Mouse (Mus musculus) thymus, adult 2 months (tissue): ENCODE results near the gene Exosc5. TPM values are rescaled to one million over a fixed set of nuclear protein-coding genes. Genes with fewer than 3 reads are reported as not detected.

Experiments
- DNase-seq: peaks from one replicate; pipeline ENCODE4 v3.0.0; 2021
- H3K27ac ChIP-seq: fragments of 200-500 bp; 2 replicates; pipeline ENCODE4 v1.5.1; 2012; ENCODE audit warnings: low read length, control low read depth; ENCODE audit not compliant: control insufficient read depth, insufficient read depth
- H3K27me3 ChIP-seq: fragments of 200-500 bp; 2 replicates; pipeline ENCODE4 v1.6.1; 2012; ENCODE audit warnings: mild to moderate bottlenecking, low read length, moderate library complexity, mixed read lengths; ENCODE audit not compliant: control insufficient read depth, insufficient read depth
- H3K36me3 ChIP-seq: fragments of 200-500 bp; 2 replicates; pipeline ENCODE4 v1.6.1; 2012; ENCODE audit warnings: mild to moderate bottlenecking, low read length, moderate library complexity; ENCODE audit not compliant: control insufficient read depth, insufficient read depth
- H3K4me1 ChIP-seq: fragments of 200-500 bp; replicated peaks from 2 replicates; pipeline ENCODE4 v1.6.1; 2012; ENCODE audit warnings: low read length; ENCODE audit not compliant: control insufficient read depth, insufficient read depth
- H3K4me3 ChIP-seq: fragments of 200-500 bp; 2 replicates; pipeline ENCODE4 v1.5.1; 2012; ENCODE audit warnings: mild to moderate bottlenecking, low read length, control low read depth, moderate library complexity; ENCODE audit not compliant: control insufficient read depth, insufficient read depth
- CTCF ChIP-seq: fragments of 200-500 bp; IDR thresholded peaks from 2 replicates; pipeline ENCODE4 v1.5.1; 2012; ENCODE audit warnings: mild to moderate bottlenecking, control low read depth, low read length, moderate library complexity, borderline replicate concordance; ENCODE audit not compliant: control insufficient read depth, poor library complexity, insufficient read depth; ENCODE audit errors: extremely low read depth
- POLR2A ChIP-seq: fragments of 200-500 bp; IDR thresholded peaks from 2 replicates; pipeline ENCODE4 v1.6.1; 2012; ENCODE audit warnings: mild to moderate bottlenecking, low read length, control low read depth, moderate library complexity; ENCODE audit not compliant: control insufficient read depth, poor library complexity, insufficient read depth; ENCODE audit errors: extremely low read depth
- WGBS: fragments of 180-500 bp; shearing (Covaris S2); methylation state at CpG from one replicate; pipeline ENCODE4 v1.1.7; 2018; 5-methylcytosine and 5-hydroxymethylcytosine counted together
- polyA plus RNA-seq: library from polyadenylated mRNA; depleted of rRNA; stranded (reverse); fragments of >200 nt; gene quantifications from 2 replicates; pipeline ENCODE4 v1.2.3, GENCODE M21; 2012

Gene Exosc5
- polyA plus RNA-seq, 1 experiment: 146 TPM

- no peak for DNase-seq
- Histone ChIP-seq H3K4me3 (no peak overlapping the region), H3K27me3 (no peaks in the 10 kb centered on the region), H3K27ac (peak overlapping the region; percentile 99), H3K36me3 (no peaks in the 10 kb centered on the region), H3K4me1 (peaks cover 63% of the 10 kb centered on the region)
- 33% methylated on average over 5 of the region's 5 CpGs for WGBS
- no peak for TF ChIP-seq CTCF
- TF ChIP-seq POLR2A: no peak
Observed at GRCm38 (mm10) chr7:25649839-25650238, 9.1 kb upstream of the Exosc5 start.

- Histone ChIP-seq H3K4me1 (peaks cover 49% of the 10 kb centered on the region), H3K27me3 (no peaks in the 10 kb centered on the region), H3K4me3 (no peak overlapping the region), H3K36me3 (no peaks in the 10 kb centered on the region), H3K27ac (peak overlapping the region; percentile 20; the same call in 1 of the 2 replicates)
- peak; percentile 54 for DNase-seq
- TF ChIP-seq POLR2A: no peak
- TF ChIP-seq CTCF: no peak
- WGBS: 17% methylated on average over 8 of the region's 8 CpGs
Observed at GRCm38 (mm10) chr7:25651281-25651680, 7.7 kb upstream of the Exosc5 start.

- DNase-seq: no peak
- H3K4me3 ChIP-seq: no peak overlapping the region
- TF ChIP-seq CTCF: no peak
- no peak for TF ChIP-seq POLR2A
- no peak overlapping the region for H3K27ac ChIP-seq
- peaks cover 39% of the 10 kb centered on the region for H3K4me1 ChIP-seq
- WGBS: 44% methylated on average over 12 of the region's 12 CpGs
- no peaks in the 10 kb centered on the region for H3K27me3 ChIP-seq
- H3K36me3 ChIP-seq: no peaks in the 10 kb centered on the region
Observed at GRCm38 (mm10) chr7:25652244-25652759, 6.7 kb upstream of the Exosc5 start.

- WGBS: 86% methylated on average over 11 of the region's 11 CpGs
- H3K4me3 ChIP-seq: no peak overlapping the region
- no peak for DNase-seq
- H3K27me3 ChIP-seq: no peaks in the 10 kb centered on the region
- no peak for TF ChIP-seq POLR2A
- TF ChIP-seq CTCF: no peak
- H3K27ac ChIP-seq: no peak overlapping the region
- H3K4me1 ChIP-seq: peaks cover 18% of the 10 kb centered on the region
- H3K36me3 ChIP-seq: no peaks in the 10 kb centered on the region
Observed at GRCm38 (mm10) chr7:25655601-25656428, 3.1 kb upstream of the Exosc5 start.

- no peak overlapping the region for H3K27ac ChIP-seq
- no peaks in the 10 kb centered on the region for H3K36me3 ChIP-seq
- TF ChIP-seq POLR2A (no peak), CTCF (no peak)
- no peaks in the 10 kb centered on the region for H3K27me3 ChIP-seq
- H3K4me3 ChIP-seq: peak overlapping the region; percentile 62; the same call in 1 of the 2 replicates
- WGBS: 41% methylated on average over 10 of the region's 10 CpGs
- H3K4me1 ChIP-seq: peaks cover 8% of the 10 kb centered on the region
- DNase-seq: no peak
Observed at GRCm38 (mm10) chr7:25657785-25658184, 1.2 kb upstream of the Exosc5 start.

- 98% methylated on average over 8 of the region's 8 CpGs for WGBS
- no peak for DNase-seq
- H3K36me3 ChIP-seq: peaks cover 39% of the 10 kb centered on the region
Observed at GRCm38 (mm10) chr7:25666381-25666780, 7.4 kb downstream of the Exosc5 start.

GRCm38 (mm10) chr7:25669158-25669557, 10.2 kb downstream of the Exosc5 start:
- H3K27me3 ChIP-seq: no peaks in the 10 kb centered on the region
- TF ChIP-seq CTCF (no peak), POLR2A (no peak)
- DNase-seq: no peak
- 96% methylated on average over 10 of the region's 10 CpGs for WGBS
- peaks cover 38% of the 10 kb centered on the region for H3K36me3 ChIP-seq
- H3K4me3 ChIP-seq: no peak overlapping the region
- H3K27ac ChIP-seq: no peak overlapping the region
- H3K4me1 ChIP-seq: peaks cover under 1% of the 10 kb centered on the region; the same call in 1 of the 2 replicates

More at GRCm38 (mm10) chr7:25666381-25666780, 7.4 kb downstream of the Exosc5 start:
- Histone ChIP-seq H3K4me3 (no peak overlapping the region), H3K27ac (no peak overlapping the region), H3K4me1 (no peaks in the 10 kb centered on the region), H3K27me3 (no peaks in the 10 kb centered on the region)
- TF ChIP-seq CTCF (no peak), POLR2A (no peak)
